Mouse (Mus musculus): ENCODE measurements around the gene Mthfd1. TPM values are rescaled to one million over a fixed set of nuclear protein-coding genes. Genes with fewer than 3 reads are reported as not detected.
"Not testable (repeated sequence)": the region's sequence is repeated elsewhere in the genome, so short reads cannot be mapped to it uniquely, and the experiment has no call there.

The Mthfd1 gene
- total and polyA plus RNA-seq, 3 experiments, result 110 to 133 (median 112) TPM

DNA sequence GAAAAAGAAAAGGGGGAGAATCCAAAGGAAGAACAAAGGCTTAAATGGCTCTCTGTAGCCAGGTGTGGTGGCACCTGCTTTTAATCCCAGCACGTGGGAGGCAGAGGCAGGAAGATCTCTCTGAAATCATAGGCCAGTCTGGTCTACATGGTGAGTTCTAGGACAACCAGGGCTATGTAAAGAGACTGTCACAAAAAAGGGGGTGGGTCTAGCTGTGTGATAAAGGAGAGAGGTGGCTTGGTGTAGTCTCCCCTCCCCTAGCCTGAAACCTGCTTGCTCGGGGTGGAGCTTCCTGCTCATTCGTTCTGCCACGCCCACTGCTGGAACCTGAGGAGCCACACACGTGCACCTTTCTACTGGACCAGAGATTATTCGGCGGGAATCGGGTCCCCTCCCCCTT lies 33.0 kb upstream of the Mthfd1 start:
- H3K79me2 ChIP-seq (replicated peaks; ENCODE audit: control insufficient read depth, extremely low read depth, insufficient read depth, poor library complexity, severe bottlenecking); H3K4me1 ChIP-seq (ENCODE audit: control insufficient read depth in 1 of 2, insufficient read depth in 2 of 2); H3K27ac ChIP-seq (ENCODE audit: insufficient read depth, low read depth); H3K4me3 ChIP-seq (replicated peaks in 1 of 3; ENCODE audit: low read depth in 2 of 3, low read length in 2 of 3, poor library complexity in 1 of 3); H3K9me3 ChIP-seq (replicated peaks; ENCODE audit: low read length); DNase-seq (ENCODE audit: extremely low read depth); H3K9ac ChIP-seq (ENCODE audit: insufficient read depth, low read depth); in situ Hi-C loops (cut with MboI; ENCODE audit: low pct_ligation_motif_present, low pct_unique_long_range_greater_than_20kb, low sequenced_read_pairs); H3K4me2 ChIP-seq (ENCODE audit: insufficient read depth, low read depth, poor library complexity, severe bottlenecking); H3K36me3 ChIP-seq (replicated peaks in 1 of 2; ENCODE audit: control insufficient read depth in 1 of 2, insufficient read depth in 1 of 2, low read length in 1 of 2); dilution Hi-C loops (cut with MboI; ENCODE audit: extremely low pct_ligation_motif_present, extremely low pct_unique_long_range_greater_than_20kb, low sequenced_read_pairs); H3K27me3 ChIP-seq (replicated peaks): not testable (repeated sequence)

DNA sequence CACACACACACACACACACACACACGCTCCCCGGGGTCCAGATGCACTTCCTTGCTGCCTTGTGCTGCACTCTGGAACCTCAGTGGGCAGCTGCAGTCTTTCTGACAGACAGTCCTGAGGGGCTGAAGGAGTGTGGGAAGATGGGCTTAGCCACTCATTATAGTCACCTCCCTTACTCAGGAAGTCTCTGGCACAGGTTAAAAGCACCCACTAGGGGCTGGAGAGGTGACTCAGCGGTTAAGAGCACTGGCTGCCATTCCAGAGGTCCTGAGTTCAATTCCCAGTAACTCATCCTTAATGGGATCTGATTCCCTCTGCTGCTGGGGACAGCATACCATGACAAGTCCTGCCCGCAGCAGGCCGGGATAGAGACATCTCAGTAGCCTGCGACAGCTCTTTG lies 24.5 kb upstream of the Mthfd1 start:
- no peak overlapping the region for H3K27ac ChIP-seq (ENCODE audit: insufficient read depth, low read depth)
- no peak for DNase-seq (ENCODE audit: extremely low read depth)
- TF ChIP-seq MEF2A (IDR thresholded peaks at IDR 0.05; ENCODE audit: borderline replicate concordance, low read depth, low read length), result no peak
- no peaks in the 10 kb centered on the region for H3K36me3 ChIP-seq (replicated peaks in 1 of 2; ENCODE audit: control insufficient read depth in 1 of 2, insufficient read depth in 1 of 2, low read length in 1 of 2)
- no peak overlapping the region for H3K4me3 ChIP-seq (replicated peaks in 1 of 3; ENCODE audit: low read depth in 2 of 3, low read length in 2 of 3, poor library complexity in 1 of 3)
- H3K27me3 ChIP-seq (replicated peaks), result no peaks in the 10 kb centered on the region
- in situ Hi-C loops (cut with MboI; ENCODE audit: low pct_ligation_motif_present, low pct_unique_long_range_greater_than_20kb, low sequenced_read_pairs), result no loop called here
- dilution Hi-C loops (cut with MboI; ENCODE audit: extremely low pct_ligation_motif_present, extremely low pct_unique_long_range_greater_than_20kb, low sequenced_read_pairs), result no loop called here
- no peaks in the 10 kb centered on the region for H3K9me3 ChIP-seq (replicated peaks; ENCODE audit: low read length)
- H3K4me2 ChIP-seq (ENCODE audit: insufficient read depth, low read depth, poor library complexity, severe bottlenecking), result no peak overlapping the region
- no peak overlapping the region for H3K9ac ChIP-seq (ENCODE audit: insufficient read depth, low read depth)
- no peaks in the 10 kb centered on the region for H3K79me2 ChIP-seq (replicated peaks; ENCODE audit: control insufficient read depth, extremely low read depth, insufficient read depth, poor library complexity, severe bottlenecking)
- H3K4me1 ChIP-seq (ENCODE audit: control insufficient read depth in 1 of 2, insufficient read depth in 2 of 2), result no peaks in the 10 kb centered on the region

DNA sequence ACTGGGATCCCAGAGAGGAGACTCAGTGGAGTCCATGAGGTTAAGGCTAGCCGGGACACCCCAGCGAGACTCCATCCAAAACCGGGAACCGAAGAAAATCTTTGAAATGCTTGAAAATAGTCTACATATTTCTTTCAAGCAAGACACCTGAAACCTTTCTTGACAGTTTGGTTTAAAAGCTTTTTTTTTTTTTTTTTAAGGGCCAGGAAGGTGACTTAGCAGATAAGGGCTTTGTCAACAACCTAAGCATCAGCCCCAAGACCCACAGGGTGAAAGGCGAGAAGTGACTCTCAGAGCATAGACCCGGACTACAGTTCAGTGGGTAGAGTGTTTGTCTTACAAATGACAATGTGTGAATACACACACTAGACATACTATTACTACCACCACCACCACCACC lies 19.8 kb upstream of the Mthfd1 start:
- H3K4me2 ChIP-seq (ENCODE audit: insufficient read depth, low read depth, poor library complexity, severe bottlenecking), result no peak overlapping the region

DNA sequence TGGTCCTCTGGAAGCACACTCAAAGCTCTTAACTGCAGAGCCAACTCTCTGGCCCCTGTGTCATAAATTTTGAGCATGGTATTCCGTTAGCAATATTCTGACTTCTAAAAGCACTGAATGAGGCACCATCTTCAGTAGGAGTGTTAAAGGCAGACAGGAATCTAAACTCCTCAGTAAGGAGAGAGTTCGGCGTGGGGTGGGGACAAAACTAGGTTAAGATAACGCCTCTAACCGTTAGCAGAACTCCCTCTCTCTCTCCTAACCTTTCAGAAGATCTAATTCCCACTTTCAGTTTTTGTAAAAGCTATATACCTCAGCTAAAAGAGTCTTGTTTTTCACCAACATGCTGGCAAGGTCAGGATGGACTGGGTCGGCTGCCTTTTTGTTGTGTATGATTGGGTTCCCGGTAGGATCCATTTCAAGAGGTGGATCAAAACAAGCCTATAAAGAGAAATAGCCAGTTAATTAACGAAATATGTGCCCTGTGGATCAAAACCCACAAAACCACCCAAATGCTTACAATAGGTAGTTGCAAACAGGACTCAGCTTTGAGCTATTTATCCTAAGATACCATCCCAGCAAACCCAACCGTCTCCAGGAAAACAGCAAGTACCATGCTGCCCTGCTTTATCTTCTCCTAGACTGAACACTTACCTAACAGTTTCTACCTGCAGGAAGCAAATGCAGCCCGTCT lies 15.8 kb upstream of the Mthfd1 start:
- no peak for DNase-seq (ENCODE audit: extremely low read depth)
- Histone ChIP-seq H3K4me2 (ENCODE audit: insufficient read depth, low read depth, poor library complexity, severe bottlenecking) (no peak overlapping the region), H3K9ac (ENCODE audit: insufficient read depth, low read depth) (no peak overlapping the region), H3K27me3 (replicated peaks) (no peaks in the 10 kb centered on the region), H3K4me1 (ENCODE audit: control insufficient read depth in 1 of 2, insufficient read depth in 2 of 2) (peaks cover 3 to 5% of the 10 kb centered on the region in 2 experiments; a peak in 2 of 4 replicates), H3K79me2 (replicated peaks; ENCODE audit: control insufficient read depth, extremely low read depth, insufficient read depth, poor library complexity, severe bottlenecking) (no peaks in the 10 kb centered on the region), H3K27ac (ENCODE audit: insufficient read depth, low read depth) (no peak overlapping the region), H3K9me3 (replicated peaks; ENCODE audit: low read length) (no peaks in the 10 kb centered on the region), H3K4me3 (replicated peaks in 1 of 3; ENCODE audit: low read depth in 2 of 3, low read length in 2 of 3, poor library complexity in 1 of 3) (no peak overlapping the region), H3K36me3 (replicated peaks in 1 of 2; ENCODE audit: control insufficient read depth in 1 of 2, insufficient read depth in 1 of 2, low read length in 1 of 2) (no peaks in the 10 kb centered on the region)
- in situ Hi-C loops (cut with MboI; ENCODE audit: low pct_ligation_motif_present, low pct_unique_long_range_greater_than_20kb, low sequenced_read_pairs), result no loop called here
- dilution Hi-C loops (cut with MboI; ENCODE audit: extremely low pct_ligation_motif_present, extremely low pct_unique_long_range_greater_than_20kb, low sequenced_read_pairs), result no loop called here
- TF ChIP-seq CHD2 (IDR thresholded peaks at IDR 0.05; ENCODE audit: low read length) (no peak), POLR2AphosphoS2 (IDR thresholded peaks at IDR 0.05; ENCODE audit: low read depth, low read length) (no peak), MYC (IDR thresholded peaks at IDR 0.05; ENCODE audit: low read depth, low read length) (no peak), MXI1 (IDR thresholded peaks at IDR 0.05; ENCODE audit: low read depth, low read length) (no peak)

More for the DNA sequence above, 19.8 kb upstream of the Mthfd1 start:
- DNase-seq (ENCODE audit: extremely low read depth), result no peak
- Histone ChIP-seq H3K27ac (ENCODE audit: insufficient read depth, low read depth) (no peak overlapping the region), H3K27me3 (replicated peaks) (no peaks in the 10 kb centered on the region), H3K9ac (ENCODE audit: insufficient read depth, low read depth) (no peak overlapping the region), H3K79me2 (replicated peaks; ENCODE audit: control insufficient read depth, extremely low read depth, insufficient read depth, poor library complexity, severe bottlenecking) (no peaks in the 10 kb centered on the region), H3K36me3 (replicated peaks in 1 of 2; ENCODE audit: control insufficient read depth in 1 of 2, insufficient read depth in 1 of 2, low read length in 1 of 2) (no peaks in the 10 kb centered on the region), H3K4me3 (replicated peaks in 1 of 3; ENCODE audit: low read depth in 2 of 3, low read length in 2 of 3, poor library complexity in 1 of 3) (no peak overlapping the region), H3K9me3 (replicated peaks; ENCODE audit: low read length) (no peaks in the 10 kb centered on the region), H3K4me1 (ENCODE audit: control insufficient read depth in 1 of 2, insufficient read depth in 2 of 2) (peaks cover 0 to under 1% of the 10 kb centered on the region in 2 experiments; a peak in 1 of 4 replicates)
- in situ Hi-C loops (cut with MboI; ENCODE audit: low pct_ligation_motif_present, low pct_unique_long_range_greater_than_20kb, low sequenced_read_pairs), result no loop called here
- dilution Hi-C loops (cut with MboI; ENCODE audit: extremely low pct_ligation_motif_present, extremely low pct_unique_long_range_greater_than_20kb, low sequenced_read_pairs), result no loop called here
- TF ChIP-seq EP300 (IDR thresholded peaks at IDR 0.05; ENCODE audit: low read length) (no peak), ZC3H11A (IDR thresholded peaks at IDR 0.05; ENCODE audit: low read depth, low read length) (no peak), UBTF (IDR thresholded peaks at IDR 0.05; ENCODE audit: low read depth, low read length) (no peak), ZNF384 (IDR thresholded peaks at IDR 0.05; ENCODE audit: low read depth, low read length) (no peak), RCOR1 (conservative IDR thresholded peaks at IDR 0.05; ENCODE audit: low read depth, low read length) (no peak), IRF4 (IDR thresholded peaks at IDR 0.05; ENCODE audit: low read depth, low read length) (no peak), JUN (IDR thresholded peaks at IDR 0.05; ENCODE audit: insufficient read depth, low read depth, low read length) (no peak), MEF2A (IDR thresholded peaks at IDR 0.05; ENCODE audit: borderline replicate concordance, low read depth, low read length) (no peak)

All from CH12.LX (cell line).